Mouse (Mus musculus) lung, postnatal 0 days (tissue): Measurements from ENCODE around the gene Ercc8.

Source experiments
- CTCF ChIP-seq: IDR thresholded peaks from 2 replicates; pipeline ENCODE4 v1.5.1; 2016; ENCODE audit warnings: antibody characterized with exemption, mild to moderate bottlenecking
- EP300 ChIP-seq: IDR thresholded peaks from 2 replicates; pipeline ENCODE4 v1.6.1; 2016; ENCODE audit warnings: antibody characterized with exemption, mild to moderate bottlenecking, control low read depth

GRCm38 (mm10) chr13:108159241-108159575 is 677 bp downstream of the Ercc8 start:
- TF ChIP-seq CTCF (no peak), EP300 (no peak)
